Mouse (Mus musculus) liver (tissue): Measurements from ENCODE around the gene Cpne8.
A peak's percentile ranks its signal among the peaks of the same experiment; 100 is the strongest.
"Not testable (repeated sequence)": the region's sequence is repeated elsewhere in the genome, so short reads cannot be mapped to it uniquely, and the experiment has no call there.

Experiments
- DNase-seq: peaks from one replicate; pipeline ENCODE4 v3.0.0-alpha.2; 2020; ENCODE audit warnings: mixed read lengths

The Cpne8 gene

GRCm38 (mm10) chr15:90678985-90679759 is at the start of gene Cpne8:
Cpne8 (minus strand) TSS chr15:90679432.
- peak; percentile 47 for DNase-seq

GRCm38 (mm10) chr15:90717717-90718116 is 38.5 kb upstream of the Cpne8 start:
- DNase-seq = no peak

GRCm38 (mm10) chr15:90709296-90709695 is 30.1 kb upstream of the Cpne8 start:
- no peak for DNase-seq

- DNase-seq = no peak
Measured at GRCm38 (mm10) chr15:90704314-90704713, 25.1 kb upstream of the Cpne8 start.

DNA sequence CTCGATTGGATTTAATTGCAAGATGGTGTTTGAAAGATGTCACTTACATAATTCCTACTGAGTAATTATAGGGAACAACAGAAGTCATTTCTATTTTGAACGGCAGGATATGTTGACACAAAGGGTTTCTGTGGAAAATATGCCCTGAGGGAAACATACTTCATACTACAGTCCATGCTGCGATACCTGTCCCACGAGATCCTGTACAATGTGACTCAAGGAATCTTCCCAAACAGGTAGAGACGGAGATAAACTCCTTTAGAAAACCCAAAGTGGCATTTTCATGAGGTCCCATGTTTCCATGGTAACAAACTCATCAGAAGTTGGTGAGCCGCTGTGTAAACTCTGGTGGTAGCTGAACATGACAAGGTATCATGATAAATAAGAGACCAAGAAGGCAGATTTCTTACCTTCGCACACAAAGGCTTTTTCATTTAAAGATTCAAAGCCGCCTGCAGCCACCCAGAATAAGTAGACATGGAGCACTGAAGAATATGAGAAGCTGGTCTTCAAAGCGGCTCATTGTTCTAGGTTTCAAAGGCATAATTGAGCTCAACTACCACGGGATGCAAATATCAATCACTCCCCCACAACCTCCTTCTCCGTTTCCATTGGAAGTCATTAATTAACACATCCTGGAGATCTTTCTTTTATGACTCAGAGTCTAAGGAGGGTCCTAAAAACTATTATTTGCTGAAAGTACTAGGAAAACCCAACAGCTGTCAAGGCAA is 24.4 kb upstream of the Cpne8 start:
- no peak for DNase-seq

GRCm38 (mm10) chr15:90686770-90687169 is 7.5 kb upstream of the Cpne8 start:
- DNase-seq = no peak

DNA sequence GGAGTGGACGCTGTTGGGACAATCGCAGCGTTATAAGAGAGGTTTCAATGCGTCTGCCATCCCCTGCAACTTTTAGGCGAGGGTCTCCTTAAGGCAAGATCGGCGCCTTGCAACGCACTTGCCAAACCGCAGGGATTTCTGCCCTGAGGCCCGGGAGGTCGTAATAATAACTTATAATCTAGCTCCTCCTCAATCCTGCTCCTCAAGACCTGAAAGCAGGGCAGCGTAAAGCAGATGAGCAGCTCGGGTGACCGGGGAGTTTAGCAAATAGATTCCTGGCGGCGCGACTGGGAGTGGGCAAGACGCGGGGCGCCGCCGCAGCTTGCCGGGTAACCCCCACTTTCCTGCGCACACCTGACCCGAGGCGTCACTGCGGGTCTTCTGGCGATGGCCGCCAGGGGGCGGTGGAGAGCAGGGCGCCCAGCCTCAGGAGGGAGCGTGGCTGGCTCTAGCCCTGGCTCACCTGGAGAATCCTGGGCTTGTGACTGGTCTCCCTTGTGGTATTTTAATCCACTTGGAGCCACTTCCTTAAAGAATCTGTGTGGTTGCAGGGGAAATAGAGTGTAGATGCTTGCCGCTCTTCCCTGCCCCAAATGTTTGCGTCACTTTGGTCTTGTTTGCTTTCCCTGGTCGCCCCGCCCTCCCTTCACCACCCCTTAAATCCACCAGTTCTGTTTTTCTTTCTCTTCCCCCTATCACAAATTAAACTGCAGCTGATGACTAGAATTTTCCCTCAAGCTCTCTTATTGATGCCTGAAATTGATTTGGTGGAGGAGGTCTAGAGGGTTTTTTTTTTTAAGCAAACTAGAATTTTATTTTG is 738 bp upstream of the Cpne8 start:
- DNase-seq = peak; percentile 63

GRCm38 (mm10) chr15:90678488-90678887 is 744 bp downstream of the Cpne8 start:
- no peak for DNase-seq

- no peak for DNase-seq
Measured at GRCm38 (mm10) chr15:90669494-90669893, 9.7 kb downstream of the Cpne8 start.

- no peak for DNase-seq
Measured at GRCm38 (mm10) chr15:90666893-90667292, 12.3 kb downstream of the Cpne8 start.

- DNase-seq = no peak
Measured at GRCm38 (mm10) chr15:90664615-90665014, 14.6 kb downstream of the Cpne8 start.

DNA sequence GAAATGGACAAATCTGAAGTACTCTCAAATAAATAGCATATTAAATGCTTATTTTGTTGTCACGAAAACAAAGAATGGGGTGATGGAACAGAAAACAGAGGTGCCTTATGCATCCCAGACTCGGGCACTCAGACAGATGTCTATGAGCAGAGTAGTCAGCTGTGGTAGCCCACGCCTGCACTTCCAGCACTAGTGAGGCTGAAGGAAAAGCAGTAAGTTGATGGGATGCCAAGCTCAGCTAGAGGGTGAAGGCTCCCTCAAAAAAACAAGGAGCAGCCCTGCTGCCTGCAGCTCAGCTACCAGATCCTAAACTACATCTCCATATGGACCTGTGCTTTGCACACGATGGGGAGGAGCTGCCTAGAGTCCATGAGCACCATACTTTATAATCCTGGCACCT is 15.6 kb downstream of the Cpne8 start:
- no peak for DNase-seq

GRCm38 (mm10) chr15:90660723-90661122 is 18.5 kb downstream of the Cpne8 start:
- no peak for DNase-seq

DNA sequence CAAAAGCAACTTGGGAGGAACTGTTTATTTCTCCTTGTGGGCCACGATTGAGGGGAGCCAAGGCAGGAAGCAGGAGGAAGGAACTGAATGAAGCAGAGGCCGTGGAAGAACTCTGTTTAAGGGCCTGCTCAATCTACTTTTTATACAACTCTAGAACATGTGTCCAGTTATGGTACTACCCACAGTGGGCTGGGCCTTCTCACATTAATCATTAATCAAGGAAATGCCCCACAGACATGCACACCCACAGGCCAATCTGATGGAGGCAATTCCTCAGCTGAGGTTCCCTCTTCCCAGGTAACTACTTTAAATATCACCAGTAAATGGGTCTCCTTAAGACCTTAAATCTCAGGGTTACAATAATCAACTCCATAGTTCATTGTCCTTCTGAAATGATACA is 21.2 kb downstream of the Cpne8 start:
- no peak for DNase-seq

GRCm38 (mm10) chr15:90656521-90656920 is 22.7 kb downstream of the Cpne8 start:
- no peak for DNase-seq

DNA sequence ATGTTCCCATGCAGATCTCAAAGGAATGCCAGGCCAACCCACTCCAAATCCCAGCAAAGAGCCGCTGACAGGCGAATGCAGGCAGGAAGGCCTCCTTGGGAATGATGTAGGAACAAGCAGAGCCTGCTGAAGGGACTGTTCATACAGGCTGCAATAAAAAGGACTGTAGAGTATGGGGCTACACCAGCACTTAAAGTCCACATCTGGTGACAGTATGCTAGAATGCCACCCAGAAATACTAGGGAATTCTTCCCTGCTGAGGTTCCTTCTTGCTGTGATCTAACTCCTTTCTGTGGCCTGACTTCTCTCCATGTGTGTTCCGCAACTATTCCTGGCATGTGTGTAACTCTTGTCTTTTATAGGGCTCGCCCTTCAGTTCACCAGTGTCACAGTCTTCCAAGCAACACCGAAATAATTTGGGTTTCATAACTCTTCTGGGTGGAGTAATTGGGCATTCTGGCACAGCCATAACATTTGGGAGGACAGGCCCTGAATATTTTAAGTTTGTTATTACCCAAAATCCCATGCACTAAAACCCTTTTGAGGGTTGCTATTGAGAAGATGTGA is 32.1 kb downstream of the Cpne8 start:
- DNase-seq = no peak

DNA sequence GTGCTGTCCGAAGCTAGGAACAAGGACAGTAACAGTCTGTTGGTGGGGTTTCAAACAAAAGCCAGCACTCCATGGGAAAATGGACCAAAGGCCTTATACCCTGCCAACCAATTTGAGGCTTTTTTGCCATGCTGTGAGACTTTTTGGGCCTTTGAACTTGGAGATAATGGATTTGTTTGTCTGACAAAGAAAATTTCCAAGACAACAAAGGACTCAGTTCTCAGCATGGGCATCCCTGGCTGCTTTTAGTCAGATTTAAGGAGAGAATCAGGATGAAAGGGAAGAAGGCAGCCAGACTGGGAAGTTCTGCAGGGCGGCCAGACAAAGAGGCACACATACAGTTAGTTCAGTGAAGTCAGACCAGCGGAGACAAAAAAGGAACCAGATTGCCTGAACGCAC is 32.9 kb downstream of the Cpne8 start:
- no peak for DNase-seq

- no peak for DNase-seq
Measured at GRCm38 (mm10) chr15:90645828-90646227, 33.4 kb downstream of the Cpne8 start.

DNA sequence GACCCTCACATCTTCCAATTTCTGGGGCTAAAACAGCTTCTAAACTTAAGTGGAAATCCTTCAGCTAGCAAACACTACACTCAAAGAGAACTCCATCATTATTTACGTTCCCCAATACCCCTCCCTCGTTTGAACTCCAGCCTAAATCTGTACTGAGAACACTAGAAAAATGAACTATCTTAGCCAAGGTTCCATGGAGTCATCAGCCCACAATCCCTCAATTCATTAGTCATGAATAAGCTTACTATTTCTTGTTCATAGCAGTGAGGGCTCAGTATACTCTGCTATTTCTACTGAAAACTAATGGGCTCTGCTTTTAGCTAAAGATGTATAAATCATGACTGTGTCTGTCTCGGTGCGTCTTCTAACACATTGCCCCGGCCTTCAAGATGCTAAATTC is 55.0 kb downstream of the Cpne8 start:
- DNase-seq = no peak

GRCm38 (mm10) chr15:90622005-90622404 is 57.2 kb downstream of the Cpne8 start:
- DNase-seq = no peak

- no peak for DNase-seq
Measured at GRCm38 (mm10) chr15:90619736-90620135, 59.5 kb downstream of the Cpne8 start.

DNA sequence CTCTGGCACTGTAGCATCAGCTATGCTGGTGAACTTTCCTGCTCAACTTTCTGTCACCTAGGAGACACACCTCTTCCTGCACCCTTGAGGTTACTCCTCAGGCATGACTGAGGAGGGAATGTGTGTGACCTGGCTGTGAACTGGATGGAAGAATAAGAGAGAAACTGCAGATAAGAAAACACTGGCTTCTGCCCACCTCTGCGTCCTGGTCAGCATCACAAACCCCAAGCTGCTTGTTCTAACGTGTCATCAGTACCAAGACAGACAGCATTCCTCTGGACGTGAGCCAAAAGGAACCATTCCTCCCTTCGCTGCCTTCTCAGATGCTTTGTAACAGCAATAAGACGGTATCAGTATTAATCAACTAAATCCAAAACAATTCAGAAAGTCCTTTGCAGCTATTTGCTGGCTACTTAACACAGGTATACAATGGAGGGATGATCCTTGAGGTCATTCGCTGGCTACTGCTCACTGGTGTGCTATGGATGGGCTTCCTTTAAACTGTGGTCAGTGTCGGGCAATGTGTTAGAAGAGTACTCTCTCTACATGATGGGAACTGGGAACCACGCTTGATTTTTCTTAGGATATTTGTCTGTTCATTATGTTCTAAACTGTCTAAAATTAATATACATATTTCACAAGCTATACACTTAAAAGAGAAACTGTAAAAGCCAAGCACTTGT is 63.0 kb downstream of the Cpne8 start:
- DNase-seq = no peak

- not testable (repeated sequence) for DNase-seq
Measured at GRCm38 (mm10) chr15:90610767-90611166, 68.5 kb downstream of the Cpne8 start.
